Mouse (Mus musculus) adrenal gland (tissue): ENCODE data around the gene Pard3b.

Experiments used
- intact Hi-C: fragments of 180-260 bp; cut with DNase I; formaldehyde crosslinking; loops from one replicate; pipeline ENCODE4 v1.15.1; 2025

Gene Pard3b

GRCm38 (mm10) chr1:62384241-62384640 lies 745.6 kb downstream of the Pard3b start:
- intact Hi-C loops = no loop called here

GRCm38 (mm10) chr1:62388013-62388412 lies 749.4 kb downstream of the Pard3b start:
- intact Hi-C loops = no loop called here

GRCm38 (mm10) chr1:62392863-62393262 lies 754.2 kb downstream of the Pard3b start:
- intact Hi-C loops = no loop called here

- intact Hi-C loops = no loop called here
These were observed 755.9 kb downstream of the Pard3b start for GRCm38 (mm10) chr1:62394555-62394954.

GRCm38 (mm10) chr1:62398261-62398660 lies 759.6 kb downstream of the Pard3b start:
- intact Hi-C loops = no loop called here

- intact Hi-C loops = no loop called here
These were observed 760.1 kb downstream of the Pard3b start for GRCm38 (mm10) chr1:62398738-62399137.

- intact Hi-C loops = no loop called here
These were observed 766.4 kb downstream of the Pard3b start for GRCm38 (mm10) chr1:62405061-62405460.

GRCm38 (mm10) chr1:62411368-62411767 lies 772.7 kb downstream of the Pard3b start:
- intact Hi-C loops = no loop called here

- intact Hi-C loops = no loop called here
These were observed 773.4 kb downstream of the Pard3b start for GRCm38 (mm10) chr1:62412019-62412418.

GRCm38 (mm10) chr1:62412988-62413387 lies 774.4 kb downstream of the Pard3b start:
- intact Hi-C loops = no loop called here

GRCm38 (mm10) chr1:62414521-62414920 lies 775.9 kb downstream of the Pard3b start:
- intact Hi-C loops = no loop called here

GRCm38 (mm10) chr1:62416627-62417374 lies 778.2 kb downstream of the Pard3b start:
- intact Hi-C loops = no loop called here

- intact Hi-C loops = no loop called here
These were observed 784.4 kb downstream of the Pard3b start for GRCm38 (mm10) chr1:62422896-62423650.

GRCm38 (mm10) chr1:62425369-62425768 lies 786.7 kb downstream of the Pard3b start:
- intact Hi-C loops = no loop called here

GRCm38 (mm10) chr1:62428736-62429135 lies 790.1 kb downstream of the Pard3b start:
- intact Hi-C loops = no loop called here

- intact Hi-C loops = no loop called here
These were observed 790.9 kb downstream of the Pard3b start for GRCm38 (mm10) chr1:62429333-62430182.

GRCm38 (mm10) chr1:62431054-62431453 lies 792.4 kb downstream of the Pard3b start:
- intact Hi-C loops = no loop called here

GRCm38 (mm10) chr1:62433891-62434290 lies 795.3 kb downstream of the Pard3b start:
- intact Hi-C loops = no loop called here

- intact Hi-C loops = no loop called here
These were observed 797.2 kb downstream of the Pard3b start for GRCm38 (mm10) chr1:62435844-62436243.

- intact Hi-C loops = no loop called here
These were observed 797.7 kb downstream of the Pard3b start for GRCm38 (mm10) chr1:62436304-62436703.

- intact Hi-C loops = no loop called here
These were observed 798.9 kb downstream of the Pard3b start for GRCm38 (mm10) chr1:62437493-62437892.

GRCm38 (mm10) chr1:62444406-62444805 lies 805.8 kb downstream of the Pard3b start:
- intact Hi-C loops = no loop called here
